Mouse (Mus musculus): ENCODE measurements around the gene Coil. TPM values are rescaled to one million over a fixed set of nuclear protein-coding genes. Genes with fewer than 3 reads are reported as not detected.

Gene Coil
- polyA plus RNA-seq, 1 experiment from 2014 or later: 6.5 TPM

Other genes with a start within 250 kb of the Coil start
- 40.5 and 42.0 TPM in 2 replicates for gene Akap1, start 105.7 kb upstream of the Coil start, polyA plus RNA-seq (2014; fragmentation: Nextera tagmentation; extraction: Ambion mirVana)
- 48.0 and 49.9 TPM in 2 replicates for gene Scpep1, start 14.8 kb upstream of the Coil start, polyA plus RNA-seq (2014; fragmentation: Nextera tagmentation; extraction: Ambion mirVana)
- gene Elobl, start 3.3 kb upstream of the Coil start, polyA plus RNA-seq (2014; fragmentation: Nextera tagmentation; extraction: Ambion mirVana): not detected in 2 replicates
- 15.9 and 16.7 TPM in 2 replicates for gene Trim25, start 29.1 kb downstream of the Coil start, polyA plus RNA-seq (2014; fragmentation: Nextera tagmentation; extraction: Ambion mirVana)
- gene Dgke, start 96.6 kb downstream of the Coil start, polyA plus RNA-seq (2014; fragmentation: Nextera tagmentation; extraction: Ambion mirVana): 5.7 and 6.7 TPM in 2 replicates
- not detected in 2 replicates for gene Gm525, start 103.6 kb downstream of the Coil start, polyA plus RNA-seq (2014; fragmentation: Nextera tagmentation; extraction: Ambion mirVana)